Mouse (Mus musculus) urinary bladder, postnatal 4 days (tissue): Measurements from ENCODE around the gene Aldob.

Experiments used
- DNase-seq, 2 experiments: peaks; one replicate each; pipeline ENCODE4 v3.0.0; 2021 to 2022; ENCODE audit warnings: low spot score in 2 of 2

Gene Aldob

DNA sequence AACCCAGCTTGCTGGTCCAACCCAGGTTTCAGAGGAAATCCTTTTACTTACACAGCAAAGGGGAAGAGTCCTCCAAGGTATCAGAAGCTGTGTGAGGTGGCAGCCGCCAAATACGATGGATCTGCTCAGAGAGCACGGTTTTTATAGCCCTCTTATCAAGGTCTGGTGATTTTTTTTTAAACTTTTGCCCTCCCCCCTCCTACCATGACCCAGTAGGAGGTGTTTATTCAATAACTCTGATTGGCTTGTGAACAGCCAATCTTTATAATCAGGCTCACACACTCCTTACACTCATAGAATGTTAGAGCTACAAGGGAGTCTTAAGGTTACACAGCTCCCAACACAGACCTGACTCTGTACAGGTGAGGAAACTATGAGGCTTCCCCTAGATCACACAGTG is at the start of gene Aldob:
TSS of gene Aldob (minus strand) at position 164 of the 400 bp plus-strand sequence.
- DNase-seq = no peak

- DNase-seq = peak; percentile 66 to 69
Observed at GRCm38 (mm10) chr4:49597183-49598100, 48.1 kb upstream of the Aldob start, which contains the start of gene Tmem246. TSS of gene Tmem246 (minus strand) at chr4:49597876.

DNA sequence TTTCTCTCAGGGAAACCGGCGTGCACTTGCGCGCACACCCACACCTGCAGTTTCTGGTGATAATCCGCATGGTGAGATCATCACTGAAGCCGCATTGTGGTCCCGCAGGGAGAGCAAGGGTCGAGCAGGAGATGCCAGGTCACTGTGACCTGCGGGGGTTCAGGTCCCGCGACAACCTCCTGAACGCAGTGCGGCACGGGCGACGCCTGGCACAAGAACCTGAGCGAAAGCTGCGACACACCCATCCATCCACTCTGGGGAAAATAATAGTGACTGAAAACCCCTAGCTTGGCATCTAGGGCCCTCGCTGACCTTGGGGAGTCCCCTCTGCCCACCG is 47.5 kb upstream of the Aldob start:
- no peak for DNase-seq

DNA sequence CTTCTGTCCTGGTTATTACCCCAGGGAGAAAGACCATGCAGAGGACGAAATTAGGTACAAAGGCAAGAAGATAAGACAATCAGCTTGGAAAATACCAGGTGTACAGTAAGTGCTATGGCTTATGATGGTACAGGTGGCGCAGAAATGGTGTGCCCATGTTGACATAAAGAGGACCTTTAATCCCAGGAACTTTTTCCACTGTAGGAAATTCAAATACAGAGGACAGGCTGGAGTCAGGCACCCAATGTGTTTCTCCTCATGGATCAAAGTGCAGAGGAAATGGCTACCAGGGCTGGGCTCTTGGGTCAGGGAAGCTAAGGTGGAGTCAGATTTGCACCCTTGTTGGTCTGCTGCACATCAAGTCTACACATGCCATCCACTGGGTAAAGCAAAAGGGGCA is 40.8 kb upstream of the Aldob start:
- DNase-seq = no peak

DNA sequence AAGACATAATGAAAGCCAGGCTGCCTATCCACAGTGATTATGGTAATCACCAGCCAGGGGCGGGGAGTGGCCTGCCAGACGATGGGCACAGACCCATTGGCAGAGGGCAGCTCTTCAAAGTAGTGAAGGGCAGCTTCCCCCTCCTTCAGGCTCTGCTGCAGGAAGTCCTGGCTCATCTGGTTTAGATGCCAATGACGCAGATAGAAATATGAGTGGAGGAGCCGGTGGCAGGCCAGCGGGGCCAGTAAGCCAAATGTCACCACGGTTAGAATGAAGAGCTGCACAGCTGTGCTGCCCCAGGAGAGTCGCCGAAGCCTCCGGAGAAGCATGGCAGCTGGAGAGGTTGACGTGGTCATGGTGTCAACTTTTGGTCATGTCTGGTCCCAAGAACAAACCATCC is 37.5 kb upstream of the Aldob start:
- DNase-seq = no peak

DNA sequence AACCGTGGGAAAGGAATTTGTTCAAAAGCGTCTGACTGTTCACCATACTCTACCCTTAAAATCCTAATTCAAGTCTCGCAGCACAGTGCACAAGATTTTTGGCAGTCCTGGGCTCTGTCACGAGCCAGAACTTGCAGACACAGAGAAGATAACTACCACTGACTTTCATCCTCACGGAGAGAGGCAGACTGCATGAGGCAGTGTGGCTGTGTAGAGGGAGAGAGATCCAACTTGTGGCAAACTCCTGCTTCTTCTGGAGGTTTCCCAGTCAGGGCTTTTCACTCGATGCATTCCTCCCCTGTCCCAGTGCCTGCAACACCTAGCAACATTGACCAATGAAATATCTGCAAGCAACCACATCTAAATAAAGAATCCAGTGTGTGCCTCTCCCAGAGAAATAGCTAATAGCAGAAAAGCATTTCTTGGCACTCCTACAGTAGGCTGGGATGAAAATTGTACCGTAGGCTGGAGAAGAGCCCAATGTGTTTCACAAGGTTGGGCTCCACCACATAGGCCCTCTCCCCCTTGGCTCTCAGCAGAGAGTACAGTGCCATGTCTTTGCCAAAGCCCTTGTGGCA is 36.3 kb upstream of the Aldob start:
- no peak for DNase-seq

DNA sequence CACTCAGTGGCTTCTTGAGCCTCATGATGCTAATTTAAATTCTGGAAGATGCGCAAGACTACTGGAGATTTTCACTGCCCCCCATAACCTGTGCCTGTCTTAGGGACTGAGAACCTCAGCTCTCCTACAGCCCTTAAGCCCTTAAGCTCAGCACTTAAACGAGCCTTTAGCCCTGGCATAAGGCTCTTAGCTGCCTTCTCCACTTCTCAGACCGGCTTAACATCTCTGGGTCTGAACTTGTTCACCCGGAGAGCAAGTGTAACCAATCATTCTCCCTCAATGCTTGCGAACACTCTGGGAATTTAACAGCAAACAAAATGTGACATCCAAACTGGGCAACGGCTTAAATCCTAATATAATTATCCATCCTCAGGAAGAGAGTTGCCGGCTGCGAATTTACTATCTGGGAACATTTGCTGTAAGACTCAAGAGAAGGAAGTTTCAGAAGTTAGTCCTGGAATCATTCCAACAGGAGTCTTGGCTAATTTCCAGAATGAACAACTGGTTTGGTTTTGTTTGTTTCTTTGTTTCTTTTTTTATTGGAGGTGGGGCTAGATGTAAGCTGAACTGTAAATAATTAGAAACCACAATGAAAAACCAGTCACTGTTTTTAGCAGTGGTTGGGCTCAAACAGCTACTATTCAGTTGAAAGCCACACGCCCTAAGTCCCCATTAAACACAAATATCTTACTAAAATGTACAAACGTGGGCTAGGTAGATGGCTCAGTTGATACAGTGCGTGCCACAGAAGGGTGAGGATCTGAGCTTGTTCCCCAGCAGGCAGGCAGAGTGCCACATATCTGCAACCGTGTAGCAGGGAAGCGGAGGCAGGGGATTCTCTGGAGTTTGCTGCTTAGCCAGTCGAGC is 34.9 kb upstream of the Aldob start:
- DNase-seq = no peak

DNA sequence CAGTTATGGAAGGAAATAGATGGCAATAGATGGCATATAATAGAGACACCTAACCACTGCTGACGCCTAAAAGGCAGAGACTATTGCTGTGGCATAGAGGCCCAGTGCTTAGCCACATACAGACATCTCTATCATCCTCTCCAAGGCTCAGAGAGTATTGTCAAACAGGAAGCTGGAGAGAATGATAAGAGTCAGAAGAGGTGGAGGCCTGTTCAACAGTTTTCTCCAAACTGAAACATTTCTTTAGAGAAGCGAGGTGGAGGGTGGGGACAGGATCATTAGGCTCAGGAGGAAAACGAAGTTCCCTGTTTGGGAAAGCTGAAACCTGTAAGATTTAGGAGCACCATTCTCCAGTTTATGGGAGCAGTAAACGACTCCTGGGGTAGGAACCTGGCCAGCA is 31.9 kb upstream of the Aldob start:
- DNase-seq = no peak

- DNase-seq = no peak
Observed at GRCm38 (mm10) chr4:49572194-49572593, 22.8 kb upstream of the Aldob start.

- no peak for DNase-seq
Observed at GRCm38 (mm10) chr4:49567613-49568012, 18.3 kb upstream of the Aldob start.

GRCm38 (mm10) chr4:49559915-49560772 is 10.8 kb upstream of the Aldob start:
- DNase-seq = no peak

DNA sequence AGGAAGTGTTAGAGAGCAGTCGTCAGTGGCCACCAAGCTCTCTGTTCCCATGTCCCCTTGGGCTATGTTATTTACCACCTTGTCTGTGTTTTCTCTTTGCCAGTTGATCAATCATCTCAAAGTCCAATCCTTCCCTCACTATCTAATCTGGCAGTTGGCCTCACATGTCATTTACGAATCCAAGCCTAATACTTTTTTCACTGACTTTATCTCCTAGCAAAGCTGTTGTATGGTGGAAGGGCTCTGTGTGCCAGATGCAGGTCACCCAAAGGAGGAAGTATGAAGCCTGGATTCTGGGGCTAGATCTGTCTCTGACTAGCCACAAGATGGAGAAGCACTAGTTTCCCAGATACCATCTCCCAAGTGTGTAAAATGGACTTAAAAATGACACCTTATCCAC is 8.8 kb upstream of the Aldob start:
- DNase-seq = no peak

GRCm38 (mm10) chr4:49557375-49557774 is 8.0 kb upstream of the Aldob start:
- DNase-seq = no peak

DNA sequence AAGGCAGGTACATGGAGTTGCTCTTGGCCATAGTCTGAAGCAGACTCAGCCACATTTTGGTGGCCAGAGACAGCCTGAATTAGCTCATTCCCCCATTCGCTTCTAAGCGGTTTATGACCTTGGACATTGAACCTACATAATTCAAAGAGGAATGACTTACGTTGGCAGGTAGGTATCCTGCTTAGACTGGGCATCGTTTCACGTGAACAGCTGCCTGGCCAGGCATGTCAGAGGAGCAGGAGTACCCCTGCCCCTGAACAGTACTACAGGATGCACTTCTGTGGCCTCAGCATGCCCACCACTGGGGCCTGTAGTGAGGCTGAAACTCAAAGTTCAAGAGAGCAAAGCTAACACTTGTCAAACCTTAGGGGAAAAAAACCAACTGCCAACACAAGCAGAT is 4.0 kb upstream of the Aldob start:
- DNase-seq = no peak

DNA sequence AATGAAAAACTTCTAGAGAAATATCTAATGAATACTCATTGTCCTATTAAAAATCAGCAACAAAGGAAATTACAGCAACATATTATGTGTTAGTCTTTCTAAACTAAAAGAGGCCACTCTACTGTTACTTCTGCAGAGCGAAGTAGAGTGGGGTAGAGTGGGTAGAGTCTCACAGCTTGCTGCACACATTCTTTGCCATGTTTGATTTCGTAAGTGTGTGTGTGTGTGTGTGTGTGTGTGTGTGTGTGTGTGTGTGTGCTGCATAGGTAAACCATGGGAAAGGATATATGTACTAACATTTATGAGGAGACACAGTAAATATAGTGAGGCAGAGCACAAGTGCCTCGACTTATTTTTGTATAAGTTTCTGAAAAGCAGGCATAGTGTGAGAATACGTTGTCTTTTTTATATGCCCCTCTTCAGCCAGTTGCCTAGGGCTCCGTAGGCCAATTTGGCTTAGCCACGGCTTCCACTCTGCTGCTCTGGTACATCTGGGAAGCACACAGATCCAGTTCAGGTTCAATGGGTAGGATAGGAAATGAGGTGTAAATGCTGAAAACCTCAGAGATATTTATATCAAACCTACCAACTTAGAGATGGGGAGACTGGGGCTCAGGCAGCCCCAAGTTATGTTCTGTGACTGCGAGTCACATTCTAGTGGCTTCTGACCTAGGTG is 1.7 kb downstream of the Aldob start:
- DNase-seq = no peak

DNA sequence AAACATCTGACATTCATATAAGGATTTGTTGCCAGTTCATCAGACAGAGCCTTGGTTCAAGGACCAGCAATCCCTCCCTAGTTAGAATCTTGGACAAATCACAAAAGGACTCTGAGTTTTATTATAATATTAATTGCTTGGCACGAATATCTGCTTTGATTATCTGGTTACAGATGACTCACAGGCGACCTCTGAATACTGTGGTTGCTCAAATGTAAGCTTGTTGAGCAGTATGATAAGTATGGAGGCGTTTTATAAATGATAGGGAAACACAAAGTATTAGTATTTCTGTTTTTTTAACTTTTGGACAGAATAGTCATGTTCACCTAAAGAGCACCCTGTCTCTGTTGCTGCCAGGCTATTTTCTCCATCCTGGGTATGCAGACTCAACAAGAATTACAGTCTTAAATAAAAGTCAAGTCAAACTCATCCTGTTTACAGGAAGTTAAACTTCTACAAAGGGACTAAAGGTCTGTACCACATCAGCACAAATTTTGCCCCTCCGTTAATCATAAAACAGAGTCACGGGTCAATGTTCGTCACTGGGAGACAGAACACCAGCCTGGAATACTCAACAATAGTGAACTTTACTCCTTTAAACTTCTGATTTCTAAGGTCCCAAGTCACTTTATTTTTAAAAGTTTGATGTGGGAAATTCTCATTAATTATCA is 2.3 kb downstream of the Aldob start:
- DNase-seq = no peak

- DNase-seq = no peak
Observed at GRCm38 (mm10) chr4:49546026-49546425, 3.3 kb downstream of the Aldob start.

- no peak for DNase-seq
Observed at GRCm38 (mm10) chr4:49540966-49541365, 8.4 kb downstream of the Aldob start.

DNA sequence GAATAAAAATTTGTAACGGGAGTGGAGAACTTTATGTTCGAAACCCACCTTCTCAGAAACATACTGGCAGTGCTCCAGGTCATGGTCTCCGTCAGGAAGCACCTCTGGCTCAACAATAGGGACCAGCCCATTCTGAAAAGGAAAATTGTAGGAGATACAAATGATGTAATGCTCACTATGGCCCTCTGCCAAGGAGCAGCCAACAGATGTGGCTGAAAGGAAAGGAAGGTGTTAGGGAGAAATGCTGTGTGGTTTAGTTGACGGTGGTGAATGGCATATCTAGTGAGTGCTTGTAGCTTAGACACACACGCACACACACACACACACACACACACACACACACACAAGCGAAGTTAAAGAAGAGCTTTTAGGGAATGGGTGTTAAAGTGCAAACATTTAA is 9.7 kb downstream of the Aldob start:
- no peak for DNase-seq

DNA sequence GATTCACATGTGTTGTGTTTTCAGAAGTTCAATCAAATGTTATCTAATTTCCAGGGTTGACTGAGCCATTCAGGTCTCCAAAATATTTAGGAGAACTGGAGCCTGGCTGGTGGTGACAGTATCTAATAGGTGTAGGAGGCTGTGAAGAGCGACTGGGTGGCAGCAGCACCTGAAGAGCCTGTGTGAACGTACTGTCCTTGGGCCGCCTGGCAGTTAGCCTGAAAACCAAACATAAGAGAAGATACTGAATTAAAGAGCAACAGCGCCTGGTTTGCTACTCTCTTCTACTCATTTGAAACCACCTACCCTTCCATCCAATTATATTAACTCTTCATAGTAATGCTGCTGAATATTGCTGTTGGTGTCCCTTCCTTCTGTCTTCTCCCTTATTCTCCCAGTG is 12.7 kb downstream of the Aldob start:
- DNase-seq = no peak
